ENCODE assay signal across 15 mouse cellular contexts in genomic region chr4:87774515-87774914, GRCm38 (mm10).
"Had no signal": no experiment of that assay in that cellular context is flagged by ENCODE, and none has a peak within 500 bp of the region (broad histone marks: within the 10 kb centered on the region; RNA-seq: fewer than 3 reads in every experiment).

No protein-coding gene starts in this region.

- H3K27me3 ChIP-seq: limb, embryonic 15.5 days; liver, embryonic 15.5 days; midbrain, embryonic 13.5 days; neural tube, embryonic 12.5 days; stomach, embryonic 15.5 days had no signal

- ATAC-seq: midbrain, embryonic 13.5 days had no signal

- H3K27ac ChIP-seq: limb, embryonic 15.5 days; liver, embryonic 15.5 days; macrophage; midbrain, embryonic 13.5 days; neural tube, embryonic 12.5 days; stomach, embryonic 15.5 days had no signal

- DNase-seq: kidney, adult 11 months; kidney, adult 9 months; kidney, postnatal 10 days; layer of hippocampus, postnatal 36 days; lung, embryonic 14.5 days; lung, postnatal 10 days; retina, postnatal 1 day; thymus, postnatal 36 days had no signal

- H3K4me3 ChIP-seq: limb, embryonic 15.5 days; liver, embryonic 15.5 days; midbrain, embryonic 13.5 days; myocyte; neural tube, embryonic 12.5 days; stomach, embryonic 15.5 days had no signal

- H3K9ac ChIP-seq: limb, embryonic 15.5 days; liver, embryonic 15.5 days; lung, embryonic 14.5 days; midbrain, embryonic 13.5 days; neural tube, embryonic 12.5 days; stomach, embryonic 15.5 days had no signal

- H3K4me1 ChIP-seq: limb, embryonic 15.5 days; liver, embryonic 15.5 days; midbrain, embryonic 13.5 days; neural tube, embryonic 12.5 days; stomach, embryonic 15.5 days had no signal

- H3K4me2 ChIP-seq: limb, embryonic 15.5 days; liver, embryonic 15.5 days; lung, embryonic 14.5 days; midbrain, embryonic 13.5 days; neural tube, embryonic 12.5 days; stomach, embryonic 15.5 days had no signal

- H3K9me3 ChIP-seq: limb, embryonic 15.5 days; liver, embryonic 15.5 days; midbrain, embryonic 13.5 days; neural tube, embryonic 12.5 days; stomach, embryonic 15.5 days had no signal

- H3K36me3 ChIP-seq: stomach, embryonic 15.5 days had no signal
